Mouse (Mus musculus) liver, embryonic 14.5 days (tissue): ENCODE data around the gene Hspb2. TPM values are rescaled to one million over a fixed set of nuclear protein-coding genes. Genes with fewer than 3 reads are reported as not detected.
A peak's percentile ranks its signal among the peaks of the same experiment; 100 is the strongest.

Source experiments
- ATAC-seq: fragments of 200-750 bp; cut with Nextera tagmentation; 2 replicates; pipeline ENCODE4 v1.8.0; 2017; ENCODE audit warnings: moderate number of reproducible peaks, mild to moderate bottlenecking, moderate library complexity; ENCODE audit not compliant: insufficient read depth
- DNase-seq, 3 experiments: peaks; one replicate each; pipeline ENCODE4 v3.0.0-alpha.2; 2012 to 2013; ENCODE audit warnings: low read depth in 3 of 3, low spot score in 3 of 3
- H3K27ac ChIP-seq: fragments of 300-500 bp; sonication (generic); 2 replicates; pipeline ENCODE4 v1.5.1; 2014; ENCODE audit warnings: moderate library complexity, mild to moderate bottlenecking, control low read depth, inconsistent platforms
- H3K27me3 ChIP-seq: fragments of 300-500 bp; sonication (generic); 2 replicates; pipeline ENCODE4 v1.6.1; 2014; ENCODE audit warnings: mild to moderate bottlenecking, low read length, moderate library complexity; ENCODE audit not compliant: control insufficient read depth, insufficient read depth
- H3K36me3 ChIP-seq: fragments of 300-500 bp; sonication (generic); replicated peaks from 2 replicates; pipeline ENCODE4 v1.6.1; 2014; ENCODE audit warnings: low read depth; ENCODE audit not compliant: control insufficient read depth, insufficient read depth
- H3K4me1 ChIP-seq, 2 experiments: fragments of 200-500 bp in 1 of 2; fragments of 300-500 bp in 1 of 2; sonication (generic) in 1 of 2; replicated peaks; 2 replicates each; pipeline ENCODE4 v1.6.1; 2012 to 2014; ENCODE audit warnings: antibody characterized with exemption in 1 of 2, inconsistent platforms in 1 of 2, low read length in 1 of 2; ENCODE audit not compliant: control insufficient read depth in 2 of 2, insufficient read depth in 2 of 2
- H3K4me2 ChIP-seq: fragments of 300-500 bp; sonication (generic); 2 replicates; pipeline ENCODE4 v1.6.1; 2014; ENCODE audit warnings: low read depth, mild to moderate bottlenecking, control low read depth, moderate library complexity
- H3K4me3 ChIP-seq, 2 experiments: fragments of 200-500 bp in 1 of 2; fragments of 300-500 bp in 1 of 2; sonication (generic) in 1 of 2; 2 replicates each; pipeline ENCODE4 v1.5.1; 2012 to 2014; ENCODE audit warnings: low read depth in 2 of 2, low read length in 2 of 2, mild to moderate bottlenecking in 2 of 2, control low read depth in 1 of 2, inconsistent platforms in 1 of 2, moderate library complexity in 1 of 2; ENCODE audit not compliant: insufficient read depth in 1 of 2
- H3K9ac ChIP-seq: fragments of 300-500 bp; sonication (generic); replicated peaks from 2 replicates; pipeline ENCODE4 v1.6.1; 2014; ENCODE audit warnings: mild to moderate bottlenecking, control low read depth, moderate library complexity
- H3K9me3 ChIP-seq: fragments of 300-500 bp; sonication (generic); 2 replicates; pipeline ENCODE4 v1.6.1; 2016; ENCODE audit warnings: low read length, mixed read lengths; ENCODE audit not compliant: control insufficient read depth
- CTCF ChIP-seq: IDR thresholded peaks from 2 replicates; pipeline ENCODE4 v1.5.1; 2016; ENCODE audit warnings: antibody characterized with exemption, low read depth, control low read depth
- EP300 ChIP-seq: IDR thresholded peaks from 2 replicates; pipeline ENCODE4 v1.6.1; 2016; ENCODE audit warnings: antibody characterized with exemption, low read depth
- WGBS: fragments of 180-500 bp; shearing (Covaris S2); extraction: QIAGEN DNeasy Blood & Tissue Kit; methylation state at CpG from one replicate; pipeline ENCODE4 v1.1.7; 2014; ENCODE audit not compliant: insufficient replicate concordance; 5-methylcytosine and 5-hydroxymethylcytosine counted together
- polyA plus RNA-seq, 2 experiments: library from polyadenylated mRNA; depleted of rRNA in 1 of 2; stranded (reverse) in 1 of 2; unstranded in 1 of 2; fragments of >200 nt; fragmentation: Nextera tagmentation in 1 of 2; extraction: Ambion mirVana in 1 of 2; gene quantifications; 2 replicates each; pipeline versions ENCODE4 v1.2.1 to v1.2.3; 2012 to 2014

The Hspb2 gene
- polyA plus RNA-seq, 2 experiments, result 0.20 TPM; not detected in 1

DNA sequence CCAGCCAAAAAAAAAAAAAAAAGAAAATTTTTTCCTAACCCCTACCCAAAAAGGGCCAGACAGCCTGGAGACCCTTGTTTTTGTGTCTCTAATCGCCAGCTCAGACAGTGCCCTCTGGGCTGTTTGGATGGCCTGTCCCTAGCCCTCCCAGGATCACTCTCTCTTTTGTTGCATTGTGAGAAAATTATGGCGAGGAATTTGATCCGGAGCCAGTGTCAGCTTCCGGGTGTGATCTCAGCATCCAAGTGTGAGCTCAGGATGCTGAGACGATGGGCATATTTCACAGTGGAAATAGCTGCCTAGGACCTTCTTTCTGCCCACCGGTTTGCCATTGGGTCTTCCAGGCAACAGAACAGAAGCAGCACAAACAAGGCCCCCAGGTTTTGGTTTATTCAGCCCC is 1.4 kb downstream of the Hspb2 start:
- Histone ChIP-seq H3K27me3 (no peaks in the 10 kb centered on the region; the same call in 1 of the 2 replicates), H3K27ac (no peak overlapping the region), H3K4me2 (no peak overlapping the region), H3K36me3 (no peaks in the 10 kb centered on the region), H3K4me1 (no peaks in the 10 kb centered on the region), H3K9me3 (no peaks in the 10 kb centered on the region), H3K4me3 (no peak overlapping the region), H3K9ac (no peak overlapping the region)
- ATAC-seq, result no peak
- DNase-seq, result no peak
- TF ChIP-seq CTCF, result no peak
- TF ChIP-seq EP300, result no peak
- WGBS, result 67% methylated on average over 6 of the region's 6 CpGs

DNA sequence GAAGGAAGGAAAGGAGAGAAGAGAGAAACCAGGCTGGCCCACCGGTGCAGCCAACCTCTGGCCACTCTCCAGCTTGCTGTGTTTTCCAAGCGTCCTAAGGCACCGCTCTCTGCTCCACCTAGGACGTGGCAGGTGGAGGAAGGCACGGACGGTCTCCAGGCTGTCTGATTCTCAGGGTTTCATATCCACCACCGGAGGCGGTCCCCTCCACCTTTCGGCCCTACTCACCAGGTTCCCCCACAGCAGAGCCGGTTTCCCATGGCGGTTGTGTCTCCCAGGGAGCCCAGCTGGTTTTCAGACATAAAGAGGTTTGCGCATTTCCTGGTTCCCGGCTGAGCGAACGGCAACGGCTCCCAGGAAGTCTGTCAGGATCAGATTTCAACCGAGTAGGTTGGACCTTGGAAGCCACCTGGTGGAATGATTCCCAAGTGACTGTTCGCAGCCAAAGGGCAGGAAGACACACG is 5.9 kb downstream of the Hspb2 start, which contains the start of gene 2310030G06Rik:
Gene 2310030G06Rik (minus strand): TSS at position 323 of the 464 bp plus-strand sequence.
- no peaks in the 10 kb centered on the region; the same call in 1 of the 2 replicates for H3K27me3 ChIP-seq
- peak within 1 kb of the TSS; percentile 39 to 57 for H3K4me3 ChIP-seq
- peak within 1 kb of the TSS; percentile 40 for H3K9ac ChIP-seq
- WGBS, result 9% methylated on average over 19 of the region's 19 CpGs
- no peak within 1 kb of the TSS for H3K27ac ChIP-seq
- TF ChIP-seq CTCF (0 out of 2 replicates have a peak, but pooled peaks have one; percentile 17), EP300 (no peak)
- peak within 1 kb of the TSS; percentile 35 for H3K4me2 ChIP-seq
- peak; percentile 37; the same call in 1 of the 2 replicates for ATAC-seq
- no peaks in the 10 kb centered on the region for H3K4me1 ChIP-seq
- DNase-seq, result no peak
- no peaks in the 10 kb centered on the region for H3K36me3 ChIP-seq
- no peaks in the 10 kb centered on the region for H3K9me3 ChIP-seq

DNA sequence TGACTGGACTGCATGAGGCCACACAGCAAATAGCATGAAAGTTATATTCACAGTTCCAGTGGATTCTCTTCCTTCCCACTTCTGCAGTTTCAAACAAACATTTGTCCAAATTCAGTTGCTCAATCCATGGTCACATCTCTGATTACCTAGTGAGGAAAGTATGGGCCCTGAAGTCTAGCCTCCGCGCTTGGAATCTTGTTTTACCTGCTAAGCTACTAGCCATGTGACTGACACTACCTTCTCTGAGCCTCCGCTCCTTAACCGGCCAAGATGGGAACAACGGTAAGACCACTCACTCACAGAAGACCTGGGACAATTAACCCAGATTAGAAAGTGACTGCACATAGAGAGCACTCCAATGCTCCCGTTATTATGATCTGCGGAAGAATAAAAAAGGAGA is 6.3 kb downstream of the Hspb2 start:
- 30% methylated on average over 7 of the region's 7 CpGs for WGBS
- Histone ChIP-seq H3K27ac (no peak overlapping the region), H3K4me3 (peak overlapping the region; percentile 39 to 57), H3K9ac (peak overlapping the region; percentile 40), H3K4me2 (peak overlapping the region; percentile 35), H3K36me3 (no peaks in the 10 kb centered on the region), H3K27me3 (no peaks in the 10 kb centered on the region; the same call in 1 of the 2 replicates), H3K9me3 (no peaks in the 10 kb centered on the region), H3K4me1 (no peaks in the 10 kb centered on the region)
- TF ChIP-seq EP300 (no peak), CTCF (no peak)
- DNase-seq (no peak), ATAC-seq (no peak)

DNA sequence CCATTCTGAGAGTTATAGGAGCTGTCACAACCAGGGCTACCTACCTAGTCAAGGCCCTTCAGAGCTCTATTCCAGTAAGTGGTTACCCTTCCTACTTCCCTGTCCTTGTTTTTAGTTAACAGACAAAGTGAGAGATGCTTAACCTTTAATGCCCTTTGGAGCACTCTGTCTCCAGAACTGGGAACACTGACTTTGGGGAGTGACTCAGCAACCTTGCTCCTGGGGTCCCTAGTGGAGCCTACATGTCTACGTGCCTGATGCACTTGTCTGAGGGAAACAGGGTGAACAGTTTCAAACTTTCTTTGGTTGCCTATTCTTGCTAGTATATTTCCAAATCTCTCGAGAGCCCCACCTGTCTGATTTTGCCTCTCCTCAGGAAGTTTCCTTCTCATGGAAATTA is 9.4 kb downstream of the Hspb2 start:
- Histone ChIP-seq H3K4me3 (no peak overlapping the region), H3K4me1 (peaks cover 4 to 5% of the 10 kb centered on the region in 2 experiments; a peak in 1 of 4 replicates), H3K9me3 (no peaks in the 10 kb centered on the region), H3K27ac (no peak overlapping the region), H3K36me3 (no peaks in the 10 kb centered on the region), H3K27me3 (no peaks in the 10 kb centered on the region; the same call in 1 of the 2 replicates), H3K9ac (no peak overlapping the region), H3K4me2 (no peak overlapping the region)
- WGBS, result 45% methylated on average over 2 of the region's 2 CpGs
- no peak for TF ChIP-seq EP300
- no peak for TF ChIP-seq CTCF
- DNase-seq (no peak), ATAC-seq (no peak)

DNA sequence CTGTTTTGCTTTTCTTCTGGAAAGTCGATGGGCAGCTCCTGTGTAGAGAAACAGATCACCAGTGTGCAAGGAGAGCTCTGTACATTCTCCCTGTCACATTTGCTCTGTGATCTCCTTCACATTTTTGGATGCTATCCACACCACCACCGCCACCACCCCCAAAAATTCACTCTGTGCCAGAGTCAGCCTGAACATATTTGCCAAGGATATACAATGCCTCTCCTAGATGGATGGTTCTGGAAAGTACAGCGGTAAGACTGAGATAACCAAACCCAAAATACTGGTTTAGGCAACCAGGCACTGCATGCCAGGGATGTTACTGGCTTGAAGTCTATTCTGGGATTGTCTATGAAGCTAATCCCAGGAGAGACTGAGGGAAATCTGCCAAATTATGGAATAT is 9.9 kb downstream of the Hspb2 start:
- no peak overlapping the region for H3K4me2 ChIP-seq
- H3K4me1 ChIP-seq, result peaks cover 4 to 5% of the 10 kb centered on the region in 2 experiments; a peak in 1 of 4 replicates
- DNase-seq (no peak), ATAC-seq (no peak)
- no peak overlapping the region for H3K27ac ChIP-seq
- H3K4me3 ChIP-seq, result no peak overlapping the region
- H3K27me3 ChIP-seq, result no peaks in the 10 kb centered on the region; the same call in 1 of the 2 replicates
- WGBS, result 59% methylated on average over 3 of the region's 3 CpGs
- no peaks in the 10 kb centered on the region for H3K36me3 ChIP-seq
- no peak for TF ChIP-seq EP300
- no peak for TF ChIP-seq CTCF
- no peaks in the 10 kb centered on the region for H3K9me3 ChIP-seq
- H3K9ac ChIP-seq, result no peak overlapping the region
